Mouse (Mus musculus) cortical plate, adult 2 months (tissue): ENCODE data around the gene Asic2.

Source experiments
- CTCF ChIP-seq: fragments of 200-500 bp; IDR thresholded peaks from 2 replicates; pipeline ENCODE4 v1.5.1; 2011; ENCODE audit warnings: mild to moderate bottlenecking, control low read depth, low read length; ENCODE audit not compliant: insufficient read depth; ENCODE audit errors: extremely low read depth
- POLR2A ChIP-seq: fragments of 200-500 bp; IDR thresholded peaks from 2 replicates; pipeline ENCODE4 v1.6.1; 2011; ENCODE audit warnings: mild to moderate bottlenecking, low read length, control low read depth; ENCODE audit not compliant: insufficient read depth; ENCODE audit errors: extremely low read depth

- TF ChIP-seq CTCF (no peak), POLR2A (no peak)
These were observed 991.9 kb downstream of the Asic2 start for GRCm38 (mm10) chr11:80976239-80976855.
